Mouse (Mus musculus) heart, embryonic 11.5 days (tissue): Measurements from ENCODE around the gene Gngt2. TPM values are rescaled to one million over a fixed set of nuclear protein-coding genes. Genes with fewer than 3 reads are reported as not detected.

Experiments
- ATAC-seq: fragments of 200-750 bp; cut with Nextera tagmentation; replicated peaks from 2 replicates; pipeline ENCODE4 v1.8.0; 2017; ENCODE audit warnings: moderate library complexity; ENCODE audit not compliant: insufficient number of reproducible peaks, low FRiP score, low TSS enrichment
- H3K27ac ChIP-seq: fragments of 300-500 bp; sonication (generic); 2 replicates; pipeline ENCODE4 v1.5.1; 2014; ENCODE audit warnings: mild to moderate bottlenecking, low read depth, low read length
- H3K27me3 ChIP-seq: fragments of 300-500 bp; sonication (generic); 2 replicates; pipeline ENCODE4 v1.6.1; 2014; ENCODE audit warnings: mild to moderate bottlenecking, low read length, mixed read lengths; ENCODE audit not compliant: control insufficient read depth, insufficient read depth
- H3K36me3 ChIP-seq: fragments of 300-500 bp; sonication (generic); 2 replicates; pipeline ENCODE4 v1.6.1; 2014; ENCODE audit warnings: mild to moderate bottlenecking, low read length, moderate library complexity, mixed read lengths; ENCODE audit not compliant: control insufficient read depth, insufficient read depth
- H3K4me1 ChIP-seq: fragments of 300-500 bp; sonication (generic); 2 replicates; pipeline ENCODE4 v1.6.1; 2014; ENCODE audit warnings: low read length; ENCODE audit not compliant: control insufficient read depth, insufficient read depth
- H3K4me2 ChIP-seq: fragments of 300-500 bp; sonication (generic); 2 replicates; pipeline ENCODE4 v1.6.1; 2014; ENCODE audit warnings: mild to moderate bottlenecking, moderate library complexity
- H3K4me3 ChIP-seq: fragments of 300-500 bp; sonication (generic); 2 replicates; pipeline ENCODE4 v1.5.1; 2014; ENCODE audit warnings: low read depth, low read length
- H3K9ac ChIP-seq: fragments of 300-500 bp; sonication (generic); 2 replicates; pipeline ENCODE4 v1.6.1; 2014; ENCODE audit warnings: mild to moderate bottlenecking, low read depth, low read length, moderate library complexity
- H3K9me3 ChIP-seq: fragments of 300-500 bp; sonication (generic); replicated peaks from 2 replicates; pipeline ENCODE4 v1.6.1; 2016; ENCODE audit warnings: low read length; ENCODE audit not compliant: control insufficient read depth
- WGBS: fragments of 180-500 bp; shearing (Covaris S2); extraction: QIAGEN DNeasy Blood & Tissue Kit; methylation state at CpG from one replicate; pipeline ENCODE4 v1.1.7; 2014; ENCODE audit not compliant: insufficient replicate concordance; 5-methylcytosine and 5-hydroxymethylcytosine counted together
- polyA plus RNA-seq: library from polyadenylated mRNA; unstranded; fragments of >200 nt; fragmentation: Nextera tagmentation; extraction: Ambion mirVana; gene quantifications from 2 replicates; pipeline ENCODE4 v1.2.1, GENCODE M21; 2014

The Gngt2 gene
- polyA plus RNA-seq, 1 experiment from 2014 or later: 43.1 TPM

- H3K9ac ChIP-seq: no peak overlapping the region
- H3K27ac ChIP-seq: peak overlapping the region; percentile 77
- H3K4me2 ChIP-seq: 0 out of 2 replicates have a peak overlapping the region, but pooled peaks have one; percentile 6
- peak; percentile 84 for ATAC-seq
- no peaks in the 10 kb centered on the region for H3K36me3 ChIP-seq
- 64% methylated on average over 5 of the region's 5 CpGs for WGBS
- H3K9me3 ChIP-seq: no peaks in the 10 kb centered on the region
- no peak overlapping the region for H3K4me3 ChIP-seq
- H3K27me3 ChIP-seq: no peaks in the 10 kb centered on the region
- peaks cover 4% of the 10 kb centered on the region; the same call in 1 of the 2 replicates for H3K4me1 ChIP-seq
Observed at GRCm38 (mm10) chr11:95808448-95809011, 28.5 kb upstream of the Gngt2 start.

- ATAC-seq: no peak
- Histone ChIP-seq H3K36me3 (no peaks in the 10 kb centered on the region), H3K27ac (no peak overlapping the region), H3K9ac (no peak overlapping the region), H3K4me1 (peaks cover 4% of the 10 kb centered on the region; the same call in 1 of the 2 replicates), H3K9me3 (no peaks in the 10 kb centered on the region), H3K4me2 (no peak overlapping the region), H3K4me3 (no peak overlapping the region), H3K27me3 (no peaks in the 10 kb centered on the region)
- WGBS: 54% methylated on average over 5 of the region's 5 CpGs
Observed at GRCm38 (mm10) chr11:95809603-95810002, 27.4 kb upstream of the Gngt2 start.

DNA sequence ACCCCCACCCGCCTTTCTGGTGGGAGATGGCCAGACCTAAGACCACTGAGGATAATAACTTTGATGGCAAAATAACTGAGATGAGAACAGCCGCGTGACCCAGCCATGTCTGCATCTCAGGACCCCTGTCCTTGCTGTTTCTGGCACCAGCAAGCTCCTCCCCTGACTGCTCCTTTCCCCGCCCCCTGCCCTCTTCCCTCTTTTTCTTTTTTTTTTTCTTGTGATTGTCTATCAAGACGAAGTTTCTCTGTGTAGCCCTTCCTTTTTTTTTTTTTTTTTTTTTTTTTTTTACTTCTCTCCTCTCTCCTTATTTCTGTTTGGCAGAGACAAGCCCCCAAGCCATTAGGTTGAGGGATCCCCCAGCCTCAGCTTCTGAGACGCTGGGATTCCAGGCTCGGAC is 26.2 kb upstream of the Gngt2 start:
- no peak overlapping the region for H3K9ac ChIP-seq
- H3K27me3 ChIP-seq: no peaks in the 10 kb centered on the region
- no peak overlapping the region for H3K27ac ChIP-seq
- no peak for ATAC-seq
- no peak overlapping the region for H3K4me3 ChIP-seq
- H3K4me1 ChIP-seq: peaks cover under 1% of the 10 kb centered on the region; the same call in 1 of the 2 replicates
- 52% methylated on average over 7 of the region's 7 CpGs for WGBS
- H3K36me3 ChIP-seq: no peaks in the 10 kb centered on the region
- H3K9me3 ChIP-seq: no peaks in the 10 kb centered on the region
- H3K4me2 ChIP-seq: no peak overlapping the region

DNA sequence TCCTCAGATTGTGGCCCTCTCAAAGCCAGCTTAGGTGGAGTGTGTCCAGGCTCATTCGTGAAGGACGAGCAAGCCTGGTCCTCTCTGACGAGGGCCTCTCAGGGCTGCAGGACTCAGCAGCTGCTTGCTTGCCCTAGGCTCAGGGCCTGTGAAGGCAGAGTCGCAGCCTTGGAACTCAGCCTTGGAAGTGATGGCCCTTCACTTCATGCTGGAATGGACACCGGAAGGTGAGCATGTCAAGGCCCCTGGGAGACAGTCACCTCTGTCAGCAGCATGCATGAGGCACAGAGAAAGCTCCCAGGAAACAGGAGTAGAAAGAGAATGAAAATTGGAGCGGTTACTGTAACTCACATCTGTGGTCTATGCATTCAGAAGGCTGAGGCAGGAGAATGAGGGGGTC is 25.3 kb upstream of the Gngt2 start:
- no peaks in the 10 kb centered on the region for H3K27me3 ChIP-seq
- H3K27ac ChIP-seq: no peak overlapping the region
- no peaks in the 10 kb centered on the region for H3K9me3 ChIP-seq
- no peaks in the 10 kb centered on the region for H3K36me3 ChIP-seq
- no peak overlapping the region for H3K4me2 ChIP-seq
- WGBS: 75% methylated on average over 6 of the region's 6 CpGs
- ATAC-seq: no peak
- H3K4me3 ChIP-seq: no peak overlapping the region
- no peak overlapping the region for H3K9ac ChIP-seq
- no peaks in the 10 kb centered on the region for H3K4me1 ChIP-seq

DNA sequence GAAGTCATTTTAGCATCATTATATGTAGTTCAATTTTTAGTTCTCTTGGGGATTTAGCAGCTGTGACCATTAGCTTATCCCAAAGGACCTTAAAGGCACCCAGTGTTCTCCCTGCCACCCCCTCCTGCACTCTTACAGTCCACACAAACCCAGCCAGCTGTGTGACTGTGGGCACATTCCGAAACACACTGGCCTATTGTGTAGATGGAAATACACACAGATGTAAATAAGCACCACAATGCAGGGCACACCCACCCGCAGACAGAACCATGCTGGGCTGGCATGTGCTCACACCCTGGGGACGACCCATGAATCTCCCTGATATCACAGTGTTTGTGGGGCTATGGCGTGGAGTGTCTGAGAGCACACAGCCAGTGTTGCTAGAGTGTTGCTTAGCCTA is 24.8 kb upstream of the Gngt2 start:
- Histone ChIP-seq H3K9me3 (no peaks in the 10 kb centered on the region), H3K27ac (no peak overlapping the region), H3K4me1 (no peaks in the 10 kb centered on the region), H3K27me3 (no peaks in the 10 kb centered on the region), H3K9ac (no peak overlapping the region), H3K4me3 (no peak overlapping the region), H3K36me3 (no peaks in the 10 kb centered on the region), H3K4me2 (no peak overlapping the region)
- ATAC-seq: no peak
- WGBS: 76% methylated on average over 4 of the region's 4 CpGs

GRCm38 (mm10) chr11:95814101-95814500 is 22.9 kb upstream of the Gngt2 start:
- WGBS: 81% methylated on average over 2 of the region's 2 CpGs
- Histone ChIP-seq H3K4me2 (no peak overlapping the region), H3K27ac (no peak overlapping the region), H3K27me3 (no peaks in the 10 kb centered on the region), H3K9me3 (no peaks in the 10 kb centered on the region), H3K9ac (no peak overlapping the region), H3K36me3 (no peaks in the 10 kb centered on the region), H3K4me1 (no peaks in the 10 kb centered on the region), H3K4me3 (no peak overlapping the region)
- no peak for ATAC-seq

DNA sequence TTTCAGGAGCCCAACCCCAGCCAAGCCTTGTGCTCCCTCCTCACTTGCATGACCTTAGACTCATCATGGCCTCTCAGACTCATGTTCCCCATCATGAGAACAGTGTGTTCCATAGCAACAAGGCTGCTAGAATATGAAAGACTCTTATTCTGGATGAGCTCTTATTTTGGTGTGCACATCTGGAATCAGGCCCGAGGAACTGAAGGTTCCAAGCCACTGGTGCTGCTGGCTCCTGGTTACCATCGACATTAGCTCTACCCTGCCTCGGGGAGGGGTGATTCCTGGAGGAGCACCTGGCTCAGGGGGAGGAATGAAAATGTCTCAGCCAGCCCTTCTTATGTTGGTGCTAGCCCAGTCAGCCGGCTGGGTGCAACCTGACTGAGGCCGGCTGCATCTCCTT is 22.2 kb upstream of the Gngt2 start:
- no peak for ATAC-seq
- Histone ChIP-seq H3K4me3 (no peak overlapping the region), H3K9me3 (no peaks in the 10 kb centered on the region)

DNA sequence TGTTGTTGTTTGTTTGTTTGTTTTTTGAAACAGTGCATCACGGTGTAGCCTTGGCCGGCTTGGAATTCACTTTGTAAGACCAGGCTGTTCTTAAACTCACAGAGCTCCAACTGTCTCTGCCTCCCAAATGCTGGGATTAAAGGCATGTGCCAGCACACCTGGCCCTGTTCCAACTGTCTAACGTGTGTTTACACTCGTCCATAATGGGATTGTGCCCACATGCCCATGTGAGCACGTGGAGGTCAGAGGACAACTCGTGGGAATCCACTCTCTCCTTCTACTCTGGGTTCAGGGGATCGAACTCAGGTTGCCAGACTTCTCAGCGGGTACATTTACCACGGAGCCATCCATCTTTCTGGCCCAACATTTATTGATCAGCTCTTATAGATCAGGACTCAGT is 21.6 kb upstream of the Gngt2 start:
- WGBS: 73% methylated on average over 9 of the region's 9 CpGs
- H3K4me3 ChIP-seq: no peak overlapping the region
- H3K9ac ChIP-seq: no peak overlapping the region
- H3K4me1 ChIP-seq: no peaks in the 10 kb centered on the region
- no peak overlapping the region for H3K27ac ChIP-seq
- H3K27me3 ChIP-seq: no peaks in the 10 kb centered on the region
- no peaks in the 10 kb centered on the region for H3K36me3 ChIP-seq
- ATAC-seq: no peak
- no peak overlapping the region for H3K4me2 ChIP-seq
- no peaks in the 10 kb centered on the region for H3K9me3 ChIP-seq

More for the DNA sequence above, 22.2 kb upstream of the Gngt2 start:
- Histone ChIP-seq H3K4me2 (no peak overlapping the region), H3K36me3 (no peaks in the 10 kb centered on the region), H3K27me3 (no peaks in the 10 kb centered on the region), H3K4me1 (no peaks in the 10 kb centered on the region), H3K27ac (no peak overlapping the region), H3K9ac (no peak overlapping the region)
- WGBS: 78% methylated on average over 5 of the region's 5 CpGs

GRCm38 (mm10) chr11:95819138-95819537 is 17.9 kb upstream of the Gngt2 start:
- no peak overlapping the region for H3K9ac ChIP-seq
- no peaks in the 10 kb centered on the region for H3K9me3 ChIP-seq
- no peak for ATAC-seq
- WGBS: 75% methylated on average over 8 of the region's 8 CpGs
- H3K27ac ChIP-seq: no peak overlapping the region
- 0 out of 2 replicates have a peak, but pooled peaks cover 4% of the 10 kb centered on the region for H3K27me3 ChIP-seq
- no peaks in the 10 kb centered on the region for H3K36me3 ChIP-seq
- 0 out of 2 replicates have a peak, but pooled peaks cover 3% of the 10 kb centered on the region for H3K4me1 ChIP-seq
- no peak overlapping the region for H3K4me3 ChIP-seq
- H3K4me2 ChIP-seq: no peak overlapping the region
